Mouse (Mus musculus) ES-Bruce4 (cell line): ENCODE results near the gene Ap1ar.

Source experiments
- CTCF ChIP-seq: IDR thresholded peaks from one replicate; pipeline ENCODE4 v1.8.1; 2011; ENCODE audit warnings: low read depth, low read length
- POLR2A ChIP-seq: IDR thresholded peaks from one replicate; pipeline ENCODE4 v1.8.1; 2011; ENCODE audit warnings: low read length; ENCODE audit not compliant: insufficient read depth

- TF ChIP-seq CTCF (no peak), POLR2A (no peak)
Observed at GRCm38 (mm10) chr3:127875059-127875458, 37.7 kb upstream of the Ap1ar start.
